Mouse (Mus musculus) midbrain, embryonic 10.5 days (tissue): ENCODE results near the gene Cd22. TPM values are rescaled to one million over a fixed set of nuclear protein-coding genes. Genes with fewer than 3 reads are reported as not detected.
A peak's percentile ranks its signal among the peaks of the same experiment; 100 is the strongest.

Source experiments
- DNase-seq: peaks from one replicate; pipeline ENCODE4 v3.0.0-alpha.2; 2017; ENCODE audit warnings: low spot score
- H3K27ac ChIP-seq: fragments of 300-500 bp; sonication (generic); replicated peaks from 2 replicates; pipeline ENCODE4 v1.5.1; 2016; ENCODE audit warnings: mild to moderate bottlenecking
- H3K27me3 ChIP-seq: fragments of 300-500 bp; sonication (generic); 2 replicates; pipeline ENCODE4 v1.6.1; 2016; ENCODE audit warnings: low read depth, mild to moderate bottlenecking; ENCODE audit not compliant: poor library complexity, severe bottlenecking
- H3K36me3 ChIP-seq: fragments of 300-500 bp; sonication (generic); 2 replicates; pipeline ENCODE4 v1.6.1; 2016; ENCODE audit warnings: mild to moderate bottlenecking, moderate library complexity
- H3K4me1 ChIP-seq: fragments of 300-500 bp; sonication (generic); 2 replicates; pipeline ENCODE4 v1.6.1; 2016
- H3K4me3 ChIP-seq: fragments of 300-500 bp; sonication (generic); 2 replicates; pipeline ENCODE4 v1.5.1; 2016; ENCODE audit warnings: mild to moderate bottlenecking, moderate library complexity
- H3K9me3 ChIP-seq: fragments of 300-500 bp; sonication (generic); replicated peaks from 2 replicates; pipeline ENCODE4 v1.6.1; 2016; ENCODE audit warnings: mild to moderate bottlenecking
- WGBS: fragments of 180-500 bp; shearing (Covaris S2); methylation state at CpG from one replicate; pipeline ENCODE4 v1.1.7; 2016; 5-methylcytosine and 5-hydroxymethylcytosine counted together
- polyA plus RNA-seq: library from polyadenylated mRNA; unstranded; fragments of >200 nt; fragmentation: Nextera tagmentation; extraction: Ambion mirVana; gene quantifications from 2 replicates; pipeline ENCODE4 v1.2.1, GENCODE M21; 2016

The Cd22 gene
- polyA plus RNA-seq, 1 experiment from 2014 or later = 0.02 TPM

DNA sequence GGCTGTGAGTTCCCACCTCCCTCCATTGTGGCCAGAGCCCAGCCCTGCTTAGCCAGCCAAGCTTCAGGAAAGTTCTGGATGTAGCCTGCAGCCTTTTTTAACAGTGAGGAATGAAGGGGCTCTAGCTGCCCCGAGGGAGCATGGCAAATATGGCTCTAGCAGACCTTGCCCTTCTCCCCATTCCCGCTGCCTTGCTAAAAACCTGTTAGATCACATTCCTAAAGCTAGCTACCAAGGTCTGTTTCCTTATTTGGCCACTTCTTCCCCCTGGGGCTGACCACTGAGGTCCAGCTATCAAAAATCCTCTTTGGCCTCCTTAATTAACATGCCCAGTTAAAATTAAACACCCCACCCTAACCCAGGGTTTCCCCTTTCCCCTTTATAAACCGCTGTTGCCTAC is 12.4 kb upstream of the Cd22 start:
- Histone ChIP-seq H3K4me3 (no peak overlapping the region), H3K9me3 (no peaks in the 10 kb centered on the region), H3K4me1 (no peaks in the 10 kb centered on the region), H3K27ac (no peak overlapping the region; the same call in 1 of the 2 replicates), H3K27me3 (no peaks in the 10 kb centered on the region), H3K36me3 (no peaks in the 10 kb centered on the region)
- WGBS = 73% methylated on average over 3 of the region's 3 CpGs
- DNase-seq = no peak

GRCm38 (mm10) chr7:30891746-30892145 is 11.6 kb upstream of the Cd22 start:
- Histone ChIP-seq H3K4me1 (no peaks in the 10 kb centered on the region), H3K36me3 (no peaks in the 10 kb centered on the region), H3K27ac (no peak overlapping the region), H3K4me3 (no peak overlapping the region), H3K27me3 (no peaks in the 10 kb centered on the region), H3K9me3 (no peaks in the 10 kb centered on the region)
- no peak for DNase-seq
- 92% methylated on average over 9 of the region's 9 CpGs for WGBS

DNA sequence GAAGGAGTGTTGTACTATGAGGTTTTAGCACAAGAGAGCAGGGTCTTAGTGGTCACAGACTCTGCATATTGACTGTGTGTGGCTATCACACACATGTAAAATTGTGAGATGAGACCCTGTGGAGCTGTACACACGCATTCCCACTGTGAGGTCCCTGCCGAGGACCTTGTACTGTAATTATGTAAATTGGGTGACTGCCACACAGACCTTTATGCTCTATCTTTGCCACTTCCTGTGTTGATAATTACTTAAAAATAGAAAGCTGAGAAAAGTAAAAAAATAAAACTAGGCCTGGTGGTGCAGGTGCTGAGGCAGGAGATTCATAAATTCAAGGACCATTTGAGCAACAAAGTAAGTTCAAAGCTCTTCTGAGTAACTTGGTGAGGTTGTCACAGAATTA is 10.5 kb upstream of the Cd22 start:
- Histone ChIP-seq H3K27me3 (no peaks in the 10 kb centered on the region), H3K27ac (no peak overlapping the region), H3K4me1 (no peaks in the 10 kb centered on the region), H3K36me3 (no peaks in the 10 kb centered on the region), H3K9me3 (no peaks in the 10 kb centered on the region), H3K4me3 (no peak overlapping the region)
- DNase-seq = no peak
- 83% methylated on average over 2 of the region's 2 CpGs for WGBS

GRCm38 (mm10) chr7:30888786-30889185 is 8.6 kb upstream of the Cd22 start:
- DNase-seq = no peak
- Histone ChIP-seq H3K27me3 (no peaks in the 10 kb centered on the region), H3K4me3 (no peak overlapping the region), H3K4me1 (no peaks in the 10 kb centered on the region), H3K9me3 (no peaks in the 10 kb centered on the region), H3K27ac (no peak overlapping the region), H3K36me3 (no peaks in the 10 kb centered on the region)
- 80% methylated on average over 7 of the region's 7 CpGs for WGBS

DNA sequence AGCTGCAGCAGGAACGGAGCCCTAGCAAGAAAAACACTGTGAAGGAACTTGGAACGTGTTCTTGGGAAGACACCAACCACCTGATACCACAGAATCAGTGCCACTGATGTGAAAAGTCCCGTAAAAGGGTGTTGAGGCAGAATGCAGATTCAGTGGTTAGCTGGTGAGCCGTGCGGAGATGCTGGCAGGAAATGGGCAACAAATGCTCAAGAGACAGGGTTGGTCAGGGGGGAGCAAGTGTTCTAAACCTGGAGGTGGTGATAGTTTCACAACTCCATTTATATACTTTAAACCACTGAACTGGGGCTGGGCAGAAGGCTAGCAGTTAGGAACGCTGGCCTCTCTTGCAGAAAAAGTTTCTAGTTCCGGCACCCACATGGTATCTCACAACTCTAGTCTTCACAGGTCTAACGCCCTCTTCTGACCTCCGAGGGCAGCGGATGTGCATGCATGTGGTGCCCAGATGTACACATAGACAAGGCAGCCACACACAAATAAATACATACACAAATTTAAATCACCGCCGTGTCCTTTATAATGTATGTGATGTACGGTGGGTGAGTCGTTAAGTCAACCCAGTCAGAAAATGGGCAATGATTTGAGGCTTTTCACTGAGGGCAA is 7.5 kb upstream of the Cd22 start:
- no peaks in the 10 kb centered on the region for H3K36me3 ChIP-seq
- DNase-seq = no peak
- no peaks in the 10 kb centered on the region for H3K9me3 ChIP-seq
- no peaks in the 10 kb centered on the region for H3K4me1 ChIP-seq
- WGBS = 86% methylated on average over 14 of the region's 14 CpGs
- H3K27ac ChIP-seq = no peak overlapping the region
- no peaks in the 10 kb centered on the region for H3K27me3 ChIP-seq
- no peak overlapping the region for H3K4me3 ChIP-seq

GRCm38 (mm10) chr7:30886852-30887251 is 6.7 kb upstream of the Cd22 start:
- 85% methylated on average over 4 of the region's 4 CpGs for WGBS
- Histone ChIP-seq H3K36me3 (no peaks in the 10 kb centered on the region), H3K4me1 (no peaks in the 10 kb centered on the region), H3K27ac (no peak overlapping the region), H3K4me3 (no peak overlapping the region), H3K9me3 (no peaks in the 10 kb centered on the region), H3K27me3 (no peaks in the 10 kb centered on the region)
- no peak for DNase-seq

- no peak for DNase-seq
- Histone ChIP-seq H3K4me3 (no peak overlapping the region), H3K36me3 (no peaks in the 10 kb centered on the region), H3K9me3 (no peaks in the 10 kb centered on the region), H3K4me1 (no peaks in the 10 kb centered on the region), H3K27ac (no peak overlapping the region), H3K27me3 (no peaks in the 10 kb centered on the region)
Measured at GRCm38 (mm10) chr7:30884047-30884446, 3.9 kb upstream of the Cd22 start.

DNA sequence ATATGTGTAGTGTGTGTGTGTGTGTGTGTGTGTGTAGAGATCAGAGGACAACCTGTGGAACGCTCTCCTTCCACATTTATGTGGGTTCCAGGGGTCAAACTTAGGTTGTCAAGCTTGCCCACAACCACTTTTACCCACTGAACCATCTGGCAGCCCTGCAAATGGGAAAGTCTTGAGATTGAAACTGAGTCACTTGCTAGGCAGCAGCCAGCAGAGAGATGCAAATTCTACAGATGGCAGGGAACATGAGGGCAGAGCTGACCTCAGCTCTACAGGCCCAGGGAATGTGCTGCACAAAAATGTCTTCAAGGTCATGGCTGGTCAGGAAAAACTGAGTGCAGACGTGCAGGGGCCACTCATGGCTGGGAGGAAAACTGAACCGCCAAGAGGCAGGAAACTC is 1.2 kb upstream of the Cd22 start:
- H3K27me3 ChIP-seq = no peaks in the 10 kb centered on the region
- no peaks in the 10 kb centered on the region for H3K36me3 ChIP-seq
- 89% methylated on average over 3 of the region's 3 CpGs for WGBS
- no peak for DNase-seq
- H3K9me3 ChIP-seq = no peaks in the 10 kb centered on the region
- no peak overlapping the region for H3K27ac ChIP-seq
- no peaks in the 10 kb centered on the region for H3K4me1 ChIP-seq
- no peak overlapping the region for H3K4me3 ChIP-seq

- no peaks in the 10 kb centered on the region for H3K36me3 ChIP-seq
- no peaks in the 10 kb centered on the region for H3K9me3 ChIP-seq
- H3K27ac ChIP-seq = no peak overlapping the region
- no peaks in the 10 kb centered on the region for H3K4me1 ChIP-seq
- WGBS = 84% methylated on average over 6 of the region's 6 CpGs
- DNase-seq = no peak
- H3K4me3 ChIP-seq = no peak overlapping the region
- H3K27me3 ChIP-seq = no peaks in the 10 kb centered on the region
Measured at GRCm38 (mm10) chr7:30878950-30879349, 1.2 kb downstream of the Cd22 start.

DNA sequence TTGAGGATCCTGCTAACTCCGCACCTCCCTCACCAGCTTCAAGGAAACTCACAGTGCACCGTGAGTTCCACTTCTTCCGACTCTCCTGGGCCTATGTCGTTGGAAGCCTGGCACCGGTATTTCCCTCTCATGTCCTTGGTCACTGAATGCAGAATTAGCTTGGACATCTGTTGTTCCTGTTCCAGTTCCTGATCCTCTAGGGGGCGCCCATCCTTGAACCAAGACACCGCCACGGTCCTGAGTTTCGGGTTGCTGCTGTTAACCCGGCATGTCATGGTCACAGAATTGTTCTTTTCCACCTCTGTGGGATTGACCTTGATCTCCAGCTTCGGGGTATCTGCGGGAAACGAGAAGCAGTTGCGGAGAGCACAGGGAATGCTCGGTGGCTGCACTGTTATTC is 7.1 kb downstream of the Cd22 start:
- H3K9me3 ChIP-seq = no peaks in the 10 kb centered on the region
- peaks cover 7% of the 10 kb centered on the region; the same call in 1 of the 2 replicates for H3K27me3 ChIP-seq
- DNase-seq = peak; percentile 65
- H3K27ac ChIP-seq = no peak overlapping the region
- peaks cover 3% of the 10 kb centered on the region for H3K4me1 ChIP-seq
- H3K4me3 ChIP-seq = peak overlapping the region; percentile 20; the same call in 1 of the 2 replicates
- 30% methylated on average over 15 of the region's 15 CpGs for WGBS
- H3K36me3 ChIP-seq = no peaks in the 10 kb centered on the region

DNA sequence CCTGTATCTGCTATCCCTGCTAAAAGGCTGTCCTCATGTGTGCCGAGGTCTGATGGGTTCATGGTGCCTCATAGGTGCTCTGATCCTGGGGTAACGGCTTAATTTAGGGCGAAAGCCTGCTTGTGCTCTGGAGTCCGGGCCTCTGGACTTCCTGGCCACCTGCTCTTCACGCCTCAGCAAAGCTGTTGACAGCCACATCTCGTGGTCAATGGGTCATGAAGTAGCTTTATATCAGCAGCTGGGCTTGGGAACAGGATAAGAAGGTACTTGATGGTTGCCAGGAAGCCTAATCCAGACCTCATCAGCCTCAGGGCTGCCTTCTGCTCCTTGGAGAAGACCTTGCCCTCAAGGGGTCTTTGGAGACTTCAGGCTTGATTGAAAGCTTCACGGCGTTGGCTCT is 16.8 kb downstream of the Cd22 start:
- peaks cover 10% of the 10 kb centered on the region; the same call in 1 of the 2 replicates for H3K27me3 ChIP-seq
- 68% methylated on average over 8 of the region's 8 CpGs for WGBS
- no peaks in the 10 kb centered on the region for H3K36me3 ChIP-seq
- no peak for DNase-seq
- no peaks in the 10 kb centered on the region for H3K9me3 ChIP-seq
- H3K4me3 ChIP-seq = no peak overlapping the region
- H3K4me1 ChIP-seq = peaks cover 19% of the 10 kb centered on the region
- no peak overlapping the region for H3K27ac ChIP-seq

DNA sequence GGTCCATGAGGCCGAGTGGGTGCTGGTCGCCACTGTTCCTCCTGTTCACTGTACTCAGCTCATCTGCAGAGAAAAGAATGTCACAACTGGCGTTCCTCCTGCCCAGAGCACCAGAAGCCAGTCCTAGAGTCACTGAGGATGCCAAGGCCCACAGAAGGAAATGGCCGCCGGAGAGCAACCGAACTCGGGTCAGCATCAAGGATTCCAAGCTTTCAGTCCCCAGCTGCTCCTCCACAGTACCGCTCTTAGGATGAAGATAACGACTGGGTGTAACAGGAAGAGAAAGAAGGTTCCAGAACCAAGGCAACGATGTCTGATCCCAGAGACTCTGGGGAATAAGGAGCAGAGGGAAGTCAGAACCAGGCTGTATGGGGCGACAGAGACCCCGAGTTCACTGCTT is 18.7 kb downstream of the Cd22 start, which contains the start of gene Ffar1:
Gene Ffar1 (minus strand): TSS at position 101 of the 400 bp plus-strand sequence.
- no peak for DNase-seq
- Histone ChIP-seq H3K4me3 (no peak within 1 kb of the TSS), H3K27ac (peak within 1 kb of the TSS; percentile 49), H3K36me3 (no peaks in the 10 kb centered on the region), H3K9me3 (no peaks in the 10 kb centered on the region), H3K27me3 (peaks cover 10% of the 10 kb centered on the region; the same call in 1 of the 2 replicates), H3K4me1 (peaks cover 14% of the 10 kb centered on the region)
- WGBS = 91% methylated on average over 12 of the region's 12 CpGs

DNA sequence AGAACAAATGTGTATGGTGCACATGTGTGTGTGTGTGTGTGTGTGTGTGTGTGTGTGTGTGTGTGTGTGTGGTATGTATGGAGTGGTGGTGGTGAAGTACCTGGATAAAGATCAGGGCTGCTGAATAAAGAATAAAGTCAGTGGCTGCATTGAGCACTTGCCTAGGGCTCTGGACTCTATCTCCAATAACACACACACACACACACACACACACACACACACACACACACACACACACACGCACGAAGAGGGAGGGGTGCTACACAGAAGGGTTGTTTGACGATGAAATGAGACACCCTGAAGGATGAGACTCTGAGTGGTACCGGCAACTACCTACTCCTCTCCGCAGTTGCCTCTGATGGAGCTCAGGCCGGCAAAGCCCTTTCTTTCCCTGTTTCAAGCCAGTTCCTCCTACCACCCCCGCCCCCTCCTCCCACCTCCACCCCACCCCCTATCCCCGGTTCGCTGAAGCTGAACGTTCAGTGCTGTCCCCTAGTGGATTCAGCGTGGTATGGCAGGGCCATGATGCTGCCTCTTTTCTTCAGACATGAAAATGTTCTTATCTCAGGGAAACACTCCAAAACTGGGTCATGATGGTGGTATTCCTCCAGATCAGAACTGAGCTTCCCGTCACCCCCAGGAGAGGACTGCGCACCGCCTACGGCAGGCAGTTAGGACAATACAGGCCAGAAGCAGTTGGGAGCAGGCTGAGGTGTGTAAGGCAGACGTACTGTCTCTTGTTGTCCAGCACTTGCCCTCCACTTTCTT is 20.3 kb downstream of the Cd22 start:
- H3K9me3 ChIP-seq = no peaks in the 10 kb centered on the region
- peak; percentile 77 for DNase-seq
- H3K4me1 ChIP-seq = peaks cover 14% of the 10 kb centered on the region
- WGBS = 13% methylated on average over 16 of the region's 16 CpGs
- H3K4me3 ChIP-seq = peak overlapping the region; percentile 46
- peak overlapping the region; percentile 69 for H3K27ac ChIP-seq
- H3K27me3 ChIP-seq = peaks cover 10% of the 10 kb centered on the region; the same call in 1 of the 2 replicates
- no peaks in the 10 kb centered on the region for H3K36me3 ChIP-seq
